Mouse (Mus musculus): ENCODE measurements at regions not wholly inside any gene's neighbourhood (a gene's known extent, or its start where the extent isn't known, plus 50 kb on each side); places are given as distances from the start of the nearest gene placed in this dataset.
A peak's percentile ranks its signal among the peaks of the same experiment; 100 is the strongest.

- DNase-seq (ENCODE audit: low read depth, low spot score): no peak
These were observed 106.7 kb upstream of the Tbx3 start for GRCm38 (mm10) chr5:119563510-119564351.

GRCm38 (mm10) chr5:119567639-119568038 is 102.8 kb upstream of the Tbx3 start:
- no peak for DNase-seq (ENCODE audit: low read depth, low spot score)

- DNase-seq (ENCODE audit: low read depth, low spot score): no peak
These were observed 100.4 kb upstream of the Tbx3 start for GRCm38 (mm10) chr5:119570054-119570453.

- DNase-seq (ENCODE audit: low read depth, low spot score): no peak
These were observed 98.8 kb upstream of the Tbx3 start for GRCm38 (mm10) chr5:119571644-119572043.

GRCm38 (mm10) chr5:119575124-119575523 is 95.3 kb upstream of the Tbx3 start:
- DNase-seq (ENCODE audit: low read depth, low spot score): peak; percentile 11

GRCm38 (mm10) chr5:119579288-119579687 is 91.2 kb upstream of the Tbx3 start:
- DNase-seq (ENCODE audit: low read depth, low spot score): no peak

- no peak for DNase-seq (ENCODE audit: low read depth, low spot score)
These were observed 90.7 kb upstream of the Tbx3 start for GRCm38 (mm10) chr5:119579806-119580205.

- DNase-seq (ENCODE audit: low read depth, low spot score): no peak
These were observed 90.1 kb upstream of the Tbx3 start for GRCm38 (mm10) chr5:119580395-119580794.

- DNase-seq (ENCODE audit: low read depth, low spot score): no peak
These were observed 89.7 kb upstream of the Tbx3 start for GRCm38 (mm10) chr5:119580798-119581197.

- no peak for DNase-seq (ENCODE audit: low read depth, low spot score)
These were observed 86.1 kb upstream of the Tbx3 start for GRCm38 (mm10) chr5:119584389-119584788.

- DNase-seq (ENCODE audit: low read depth, low spot score): no peak
These were observed 85.6 kb upstream of the Tbx3 start for GRCm38 (mm10) chr5:119584914-119585313.

GRCm38 (mm10) chr5:119586391-119587058 is 83.9 kb upstream of the Tbx3 start:
- no peak for DNase-seq (ENCODE audit: low read depth, low spot score)

GRCm38 (mm10) chr5:119587239-119587811 is 83.1 kb upstream of the Tbx3 start:
- no peak for DNase-seq (ENCODE audit: low read depth, low spot score)

GRCm38 (mm10) chr5:119588340-119589272 is 81.9 kb upstream of the Tbx3 start:
- DNase-seq (ENCODE audit: low read depth, low spot score): no peak

- no peak for DNase-seq (ENCODE audit: low read depth, low spot score)
These were observed 79.2 kb upstream of the Tbx3 start for GRCm38 (mm10) chr5:119591271-119591670.

- DNase-seq (ENCODE audit: low read depth, low spot score): no peak
These were observed 77.6 kb upstream of the Tbx3 start for GRCm38 (mm10) chr5:119592891-119593290.

- DNase-seq (ENCODE audit: low read depth, low spot score): no peak
These were observed 75.9 kb upstream of the Tbx3 start for GRCm38 (mm10) chr5:119594541-119594940.

GRCm38 (mm10) chr5:119596295-119596993 is 74.0 kb upstream of the Tbx3 start:
- no peak for DNase-seq (ENCODE audit: low read depth, low spot score)

GRCm38 (mm10) chr5:119596994-119597391 is 73.5 kb upstream of the Tbx3 start:
- DNase-seq (ENCODE audit: low read depth, low spot score): no peak

GRCm38 (mm10) chr5:119597530-119597929 is 72.9 kb upstream of the Tbx3 start:
- no peak for DNase-seq (ENCODE audit: low read depth, low spot score)

GRCm38 (mm10) chr5:119598166-119598565 is 72.3 kb upstream of the Tbx3 start:
- DNase-seq (ENCODE audit: low read depth, low spot score): no peak

Data from skeletal muscle tissue, adult 2 months (tissue).